Comparison of ENCODE assay signal across 8 mouse cellular contexts in the genomic region with DNA sequence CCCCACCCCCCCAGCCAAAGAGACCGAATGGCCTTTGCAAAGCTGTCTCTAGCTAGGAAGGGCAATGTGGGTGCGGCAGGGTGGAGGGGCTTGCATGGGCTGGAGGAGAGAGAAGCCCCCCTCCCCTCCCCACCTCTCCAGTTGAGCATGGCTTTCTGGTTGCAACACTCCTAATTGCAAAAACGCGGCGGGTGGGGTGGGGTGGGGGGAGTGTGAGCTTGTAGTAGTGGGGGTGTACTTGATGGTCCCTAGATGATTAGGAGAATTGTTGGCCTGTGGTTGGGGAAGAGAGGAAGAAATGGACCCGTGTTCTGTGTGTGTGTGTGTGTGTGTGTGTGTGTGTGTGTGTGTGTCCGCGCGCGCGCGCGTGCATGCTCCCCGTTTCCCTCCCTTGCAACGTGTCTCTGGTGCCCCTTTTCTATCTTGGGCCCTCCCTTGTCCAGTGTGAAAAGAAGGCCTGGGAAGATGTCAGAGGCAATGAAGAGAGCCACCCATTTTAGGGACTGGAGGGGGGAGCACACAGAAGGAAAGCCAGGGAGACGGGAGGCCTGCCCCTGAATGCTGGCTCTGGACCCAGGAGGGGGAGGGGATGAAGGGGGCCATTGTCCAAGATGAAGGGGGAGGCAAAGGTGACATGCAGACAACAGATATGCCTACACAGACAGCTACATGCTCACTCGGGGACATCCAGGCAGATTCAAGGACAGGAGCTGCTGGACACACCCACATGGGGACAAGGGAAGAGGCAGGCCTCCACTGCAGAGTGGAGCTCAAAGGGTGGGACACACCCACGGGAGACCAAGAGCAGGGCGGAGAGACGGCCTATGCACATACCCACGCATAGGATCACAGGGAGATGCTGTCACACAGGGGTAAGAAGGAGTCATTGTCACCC. TPM values are rescaled to one million over a fixed set of nuclear protein-coding genes. Genes with fewer than 3 reads are reported as not detected.
DNase-seq lines count a peak whose midpoint lies in the region; ATAC-seq and TF ChIP-seq lines count a peak whose summit lies in the region.

No protein-coding gene starts in this region.

- H3K27me3 ChIP-seq in embryonic facial prominence, embryonic 11.5 days (ENCODE audit: control insufficient read depth, insufficient read depth, low read length): no peaks in the 10 kb centered on the region
- H3K27me3 ChIP-seq in heart, embryonic 16.5 days (ENCODE audit: control insufficient read depth, insufficient read depth, low read length): no peaks in the 10 kb centered on the region
- no peaks in the 10 kb centered on the region for H3K27me3 ChIP-seq in midbrain, embryonic 15.5 days (replicated peaks)

- peak overlapping the region; percentile 69; the same call in 1 of the 2 replicates for H3K27ac ChIP-seq in ES-E14 (ENCODE audit: insufficient read depth, low read depth, low read length, poor library complexity, severe bottlenecking)
- peak overlapping the region; percentile 83 for H3K27ac ChIP-seq in embryonic facial prominence, embryonic 11.5 days (replicated peaks; ENCODE audit: low read depth, low read length)
- H3K27ac ChIP-seq in heart, embryonic 16.5 days (ENCODE audit: low read length): peak overlapping the region; percentile 96
- H3K27ac ChIP-seq in midbrain, embryonic 15.5 days: peak overlapping the region; percentile 100

- H3K4me2 ChIP-seq in embryonic facial prominence, embryonic 11.5 days (ENCODE audit: low read depth, low read length): peak overlapping the region; percentile 77
- H3K4me2 ChIP-seq in heart, embryonic 16.5 days (ENCODE audit: low read depth, low read length): peak overlapping the region; percentile 92
- H3K4me2 ChIP-seq in midbrain, embryonic 15.5 days: peak overlapping the region; percentile 67

- H3K4me1 ChIP-seq in ES-E14 (ENCODE audit: control insufficient read depth in 2 of 2, insufficient read depth in 2 of 2, low read length in 2 of 2, poor library complexity in 1 of 2): peaks cover 23 to 56% of the 10 kb centered on the region in 2 experiments
- H3K4me1 ChIP-seq in embryonic facial prominence, embryonic 11.5 days (ENCODE audit: control insufficient read depth, insufficient read depth, low read length): peaks cover 23% of the 10 kb centered on the region
- H3K4me1 ChIP-seq in heart, embryonic 16.5 days (ENCODE audit: control insufficient read depth, insufficient read depth, low read length): peaks cover 60% of the 10 kb centered on the region
- H3K4me1 ChIP-seq in midbrain, embryonic 15.5 days: peaks cover 77% of the 10 kb centered on the region

- 6% methylated on average over 21 of the region's 21 CpGs for WGBS in embryonic facial prominence, embryonic 11.5 days
- 2% methylated on average over 21 of the region's 21 CpGs for WGBS in heart, embryonic 16.5 days
- WGBS in midbrain, embryonic 15.5 days: under 1% methylated on average over 21 of the region's 21 CpGs

- H3K9ac ChIP-seq in ES-E14 (ENCODE audit: insufficient read depth, low read depth, low read length, poor library complexity, severe bottlenecking): peak overlapping the region; percentile 78
- H3K9ac ChIP-seq in embryonic facial prominence, embryonic 11.5 days (replicated peaks; ENCODE audit: low read length): peak overlapping the region; percentile 90
- H3K9ac ChIP-seq in heart, embryonic 16.5 days (ENCODE audit: low read length): peak overlapping the region; percentile 92
- peak overlapping the region; percentile 98 for H3K9ac ChIP-seq in midbrain, embryonic 15.5 days

- in situ Hi-C loops in ES-E14 (cut with MboI; ENCODE audit: low sequenced_read_pairs in 2 of 2, unreplicated experiment in 2 of 2): no loop called here

- peak; percentile 98 for DNase-seq in heart, adult 11 months
- no peak for DNase-seq in heart, postnatal 25 days (ENCODE audit: low spot score)
- DNase-seq in ES-E14 (ENCODE audit: low read depth, low spot score): no peak
- no peak for DNase-seq in embryonic facial prominence, embryonic 11.5 days (ENCODE audit: low spot score)
- DNase-seq in layer of hippocampus, postnatal 25 days (ENCODE audit: extremely low spot score in 1 of 2, low spot score in 1 of 2): peak; percentile 50 to 56
- no peak for DNase-seq in spleen, postnatal 36 days (ENCODE audit: low spot score in 2 of 2)

- 0 out of 2 replicates have a peak, but pooled peaks have one; percentile 4 for ATAC-seq in embryonic facial prominence, embryonic 11.5 days (replicated peaks; ENCODE audit: insufficient number of reproducible peaks, low FRiP score, low TSS enrichment, low read depth)
- 0 out of 2 replicates have a peak, but pooled peaks have one; percentile 2 for ATAC-seq in heart, embryonic 16.5 days (replicated peaks; ENCODE audit: extremely low read depth, insufficient read depth, low FRiP score)
- ATAC-seq in midbrain, embryonic 15.5 days (replicated peaks): peak; percentile 32

- no peaks in the 10 kb centered on the region for H3K36me3 ChIP-seq in ES-E14 (ENCODE audit: control insufficient read depth, insufficient read depth, low read length, poor library complexity, severe bottlenecking)
- no peaks in the 10 kb centered on the region for H3K36me3 ChIP-seq in embryonic facial prominence, embryonic 11.5 days (replicated peaks; ENCODE audit: control insufficient read depth, insufficient read depth, low read depth, low read length)
- H3K36me3 ChIP-seq in heart, embryonic 16.5 days (ENCODE audit: control insufficient read depth, insufficient read depth): no peaks in the 10 kb centered on the region
- no peaks in the 10 kb centered on the region for H3K36me3 ChIP-seq in midbrain, embryonic 15.5 days (replicated peaks)

- H3K4me3 ChIP-seq in ES-E14 (ENCODE audit: insufficient read depth in 1 of 2, low read depth in 1 of 2, low read length in 2 of 2, poor library complexity in 1 of 2, severe bottlenecking in 1 of 2): peak overlapping the region; percentile 85 to 97
- H3K4me3 ChIP-seq in embryonic facial prominence, embryonic 11.5 days (ENCODE audit: low read depth, low read length): peak overlapping the region; percentile 86
- H3K4me3 ChIP-seq in heart, embryonic 16.5 days (ENCODE audit: low read length): peak overlapping the region; percentile 68
- H3K4me3 ChIP-seq in midbrain, embryonic 15.5 days: peak overlapping the region; percentile 90

- no peaks in the 10 kb centered on the region for H3K9me3 ChIP-seq in ES-E14 (ENCODE audit: control insufficient read depth, insufficient read depth, low read depth, low read length)
- H3K9me3 ChIP-seq in embryonic facial prominence, embryonic 11.5 days (replicated peaks; ENCODE audit: control insufficient read depth, low read length): no peaks in the 10 kb centered on the region
- H3K9me3 ChIP-seq in heart, embryonic 16.5 days (replicated peaks; ENCODE audit: control insufficient read depth, low read length): no peaks in the 10 kb centered on the region
- H3K9me3 ChIP-seq in midbrain, embryonic 15.5 days: no peaks in the 10 kb centered on the region

- intact Hi-C loops in heart, postnatal 25 days (cut with DNase I): loop anchor here (2.0 kb wide), 1 partner anchor 30 kb away; no protein-coding TSS in a partner anchor

TF ChIP-seq in ES-E14, 5 proteins besides CTCF, POLR2A, EP300 and RAD21:
- TF ChIP-seq MAFK (IDR thresholded peaks at IDR 0.05; ENCODE audit: insufficient read depth, low read depth, low read length) (no peak), CHD2 (IDR thresholded peaks at IDR 0.05; ENCODE audit: low read depth, low read length) (no peak), ZNF384 (IDR thresholded peaks at IDR 0.05; ENCODE audit: low read depth, low read length) (no peak), HCFC1 (IDR thresholded peaks at IDR 0.05; ENCODE audit: borderline replicate concordance, insufficient read depth, low read length) (no peak), ZC3H11A (IDR thresholded peaks at IDR 0.05; ENCODE audit: borderline replicate concordance, low read depth, low read length) (no peak)

RNA-seq across cellular contexts. Expression of a gene that starts 2.2 kb away (rescaled TPM):
- total RNA-seq in heart, postnatal 25 days (2021): 100 to 1,000 TPM; 102 to 117 TPM
- 7.7 and 9.0 TPM in 2 replicates for total RNA-seq in ES-E14 (2012; rRNA removed)
- 19.7 and 20.3 TPM in 2 replicates for polyA plus RNA-seq in embryonic facial prominence, embryonic 11.5 days (2014; fragmentation: Nextera tagmentation; extraction: Ambion mirVana)
- 37.5 and 40.2 TPM in 2 replicates for polyA plus RNA-seq in heart, embryonic 16.5 days (2015; fragmentation: Nextera tagmentation; extraction: Ambion mirVana)
- total RNA-seq in layer of hippocampus, postnatal 25 days (2021): 1,000 to 10,000 TPM; 1,027 to 1,094 TPM
- 151 and 158 TPM in 2 replicates for polyA plus RNA-seq in midbrain, embryonic 15.5 days (2015; fragmentation: Nextera tagmentation; extraction: Ambion mirVana)

RNA-seq across cellular contexts. Expression of a gene that starts 13.4 kb away (rescaled TPM):
- total RNA-seq in heart, postnatal 25 days (2021): 10 to 100 TPM; 45.2 to 48.8 TPM
- 53.5 and 75.7 TPM in 2 replicates for total RNA-seq in ES-E14 (2012; rRNA removed)
- 54.8 and 55.1 TPM in 2 replicates for polyA plus RNA-seq in embryonic facial prominence, embryonic 11.5 days (2014; fragmentation: Nextera tagmentation; extraction: Ambion mirVana)
- 36.8 and 40.3 TPM in 2 replicates for polyA plus RNA-seq in heart, embryonic 16.5 days (2015; fragmentation: Nextera tagmentation; extraction: Ambion mirVana)
- 100 to 1,000 TPM; 118 to 130 TPM for total RNA-seq in layer of hippocampus, postnatal 25 days (2021)
- 82.9 and 84.8 TPM in 2 replicates for polyA plus RNA-seq in midbrain, embryonic 15.5 days (2015; fragmentation: Nextera tagmentation; extraction: Ambion mirVana)

RNA-seq across cellular contexts. Expression of a gene that starts 32.5 kb away (rescaled TPM):
- total RNA-seq in heart, postnatal 25 days (2021): 100 to 1,000 TPM in 1 of 2 experiments, 10 to 100 TPM in 1; 61.2 to 129 TPM
- total RNA-seq in ES-E14 (2012; rRNA removed): 2.9 and 3.3 TPM in 2 replicates
- 0.69 and 1.2 TPM in 2 replicates for polyA plus RNA-seq in embryonic facial prominence, embryonic 11.5 days (2014; fragmentation: Nextera tagmentation; extraction: Ambion mirVana)
- 7.0 and 8.2 TPM in 2 replicates for polyA plus RNA-seq in heart, embryonic 16.5 days (2015; fragmentation: Nextera tagmentation; extraction: Ambion mirVana)
- 10 to 100 TPM; 78.1 to 92.2 TPM for total RNA-seq in layer of hippocampus, postnatal 25 days (2021)
- polyA plus RNA-seq in midbrain, embryonic 15.5 days (2015; fragmentation: Nextera tagmentation; extraction: Ambion mirVana): 3.4 and 3.9 TPM in 2 replicates

RNA-seq across cellular contexts. Expression of a gene that starts 41.6 kb away (rescaled TPM):
- not detected for total RNA-seq in heart, postnatal 25 days (2021)
- 0.18 TPM in 1 of 2 replicates, not detected in the other for total RNA-seq in ES-E14 (2012; rRNA removed)
- polyA plus RNA-seq in embryonic facial prominence, embryonic 11.5 days (2014; fragmentation: Nextera tagmentation; extraction: Ambion mirVana): not detected in 2 replicates
- not detected in 2 replicates for polyA plus RNA-seq in heart, embryonic 16.5 days (2015; fragmentation: Nextera tagmentation; extraction: Ambion mirVana)
- total RNA-seq in layer of hippocampus, postnatal 25 days (2021): not detected
- polyA plus RNA-seq in midbrain, embryonic 15.5 days (2015; fragmentation: Nextera tagmentation; extraction: Ambion mirVana): not detected in 2 replicates

RNA-seq across cellular contexts. Expression of a gene that starts 52.7 kb away (rescaled TPM):
- 10 to 100 TPM; 73.0 to 78.1 TPM for total RNA-seq in heart, postnatal 25 days (2021)
- 18.3 and 27.1 TPM in 2 replicates for total RNA-seq in ES-E14 (2012; rRNA removed)
- polyA plus RNA-seq in embryonic facial prominence, embryonic 11.5 days (2014; fragmentation: Nextera tagmentation; extraction: Ambion mirVana): 20.2 and 22.0 TPM in 2 replicates
- polyA plus RNA-seq in heart, embryonic 16.5 days (2015; fragmentation: Nextera tagmentation; extraction: Ambion mirVana): 15.2 and 15.5 TPM in 2 replicates
- 100 to 1,000 TPM; 170 to 176 TPM for total RNA-seq in layer of hippocampus, postnatal 25 days (2021)
- polyA plus RNA-seq in midbrain, embryonic 15.5 days (2015; fragmentation: Nextera tagmentation; extraction: Ambion mirVana): 33.2 and 33.6 TPM in 2 replicates

Comparison
In these comparisons a context has a peak if more than half of its experiments do, and no peak if none do; other contexts are left out.
1. DNase-seq: peak in heart, adult 11 months (single experiment) and layer of hippocampus, postnatal 25 days (2 of 2); none in heart, postnatal 25 days (single experiment), ES-E14 (single experiment), embryonic facial prominence, embryonic 11.5 days (single experiment) and spleen, postnatal 36 days (0 of 2).
2. RNA of a gene that starts 2.2 kb away (total RNA-seq): 1,027 to 1,094 TPM in layer of hippocampus, postnatal 25 days and 102 to 117 TPM in heart, postnatal 25 days; 7.7 to 9.0 TPM in ES-E14; every median in the first group is over 10 times any median in the second.
3. RNA of a gene that starts 32.5 kb away (total RNA-seq): 61.2 to 129 TPM in heart, postnatal 25 days and 78.1 to 92.2 TPM in layer of hippocampus, postnatal 25 days; 2.9 to 3.3 TPM in ES-E14; every median in the first group is over 10 times any median in the second.
4. Peak in every context shown above with its lines, with median percentiles within 50 percentile points of each other: H3K27ac ChIP-seq, H3K4me3 ChIP-seq, H3K9ac ChIP-seq, ATAC-seq and H3K4me2 ChIP-seq.